Mouse (Mus musculus) E14TG2a.4 (cell line): ENCODE results near the gene Zbtb20.

Source experiments
- H3K27me3 ChIP-seq: 2 replicates; pipeline ENCODE4 v1.6.1; 2014; ENCODE audit warnings: low read length, control low read depth; ENCODE audit not compliant: insufficient read depth
- H3K36me3 ChIP-seq: 2 replicates; pipeline ENCODE4 v1.6.1; 2014; ENCODE audit warnings: low read length, control low read depth; ENCODE audit not compliant: insufficient read depth
- H3K4me1 ChIP-seq: replicated peaks from 2 replicates; pipeline ENCODE4 v1.6.1; 2014; ENCODE audit warnings: low read depth, low read length, control low read depth
- H3K4me3 ChIP-seq: replicated peaks from 2 replicates; pipeline ENCODE4 v1.5.1; 2014; ENCODE audit warnings: mild to moderate bottlenecking, low read length
- H3K9me3 ChIP-seq: 2 replicates; pipeline ENCODE4 v1.6.1; 2014; ENCODE audit warnings: low read length, control low read depth
- CTCF ChIP-seq: conservative IDR thresholded peaks from 2 replicates; pipeline ENCODE4 v1.5.1; 2014; ENCODE audit warnings: low read length
- NANOG ChIP-seq: IDR thresholded peaks from 2 replicates; pipeline ENCODE4 v1.6.1; 2014; ENCODE audit warnings: borderline replicate concordance, low read length, mixed read lengths
- POU5F1 ChIP-seq: IDR thresholded peaks from 2 replicates; pipeline ENCODE4 v1.6.1; 2014; ENCODE audit warnings: low read length, borderline replicate concordance

Gene Zbtb20

DNA sequence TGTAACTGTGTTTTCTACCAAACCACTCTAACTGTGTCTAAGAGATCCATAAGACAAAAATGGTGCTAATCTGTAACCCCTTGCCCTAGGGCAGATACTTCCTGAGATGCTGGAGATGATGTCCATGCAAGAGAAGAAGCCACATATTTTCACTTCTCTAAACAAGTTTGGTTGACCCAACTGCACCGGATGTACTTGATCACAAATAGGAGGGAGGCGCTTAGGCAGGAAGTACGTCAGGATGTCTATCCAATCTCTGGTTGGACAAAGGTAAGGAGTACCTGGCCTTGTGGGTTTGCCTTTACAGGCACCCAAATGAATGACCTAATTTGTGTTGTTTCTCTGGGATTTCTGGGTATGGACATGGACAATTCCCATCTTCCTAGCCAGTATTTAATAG is 792.6 kb downstream of the Zbtb20 start:
- Histone ChIP-seq H3K36me3 (no peaks in the 10 kb centered on the region), H3K27me3 (no peaks in the 10 kb centered on the region), H3K4me3 (no peak overlapping the region), H3K4me1 (peaks cover 11% of the 10 kb centered on the region), H3K9me3 (no peaks in the 10 kb centered on the region)
- TF ChIP-seq POU5F1, result no peak
- TF ChIP-seq NANOG, result no peak
- no peak for TF ChIP-seq CTCF

- Histone ChIP-seq H3K36me3 (no peaks in the 10 kb centered on the region), H3K9me3 (peaks cover 8% of the 10 kb centered on the region), H3K27me3 (no peaks in the 10 kb centered on the region), H3K4me1 (0 out of 2 replicates have a peak, but pooled peaks cover 1% of the 10 kb centered on the region), H3K4me3 (no peak overlapping the region)
- TF ChIP-seq CTCF (no peak), NANOG (no peak), POU5F1 (no peak)
Measured at GRCm38 (mm10) chr16:43671972-43672371, 796.3 kb downstream of the Zbtb20 start.

DNA sequence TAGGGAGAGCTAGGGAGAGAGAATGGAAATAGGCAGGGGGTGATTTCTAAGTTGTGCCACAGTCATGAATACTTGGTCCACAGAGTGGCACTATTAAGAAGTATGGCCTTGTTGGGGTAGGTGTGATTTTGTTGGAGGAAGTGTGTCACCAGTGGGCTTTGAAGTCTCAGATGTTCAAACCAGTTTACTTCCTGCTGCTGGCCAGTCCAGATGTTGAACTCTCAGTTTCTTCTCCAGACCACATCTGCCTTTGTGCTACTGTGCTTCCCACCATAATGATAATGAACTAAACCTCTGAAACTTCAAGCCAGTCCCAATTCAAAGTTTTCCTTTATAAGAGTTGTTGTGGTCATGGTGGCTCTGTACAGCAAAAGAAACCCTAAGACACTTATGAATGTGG is 797.0 kb downstream of the Zbtb20 start:
- no peak overlapping the region for H3K4me3 ChIP-seq
- peaks cover 11% of the 10 kb centered on the region for H3K9me3 ChIP-seq
- no peaks in the 10 kb centered on the region for H3K36me3 ChIP-seq
- TF ChIP-seq NANOG, result no peak
- no peaks in the 10 kb centered on the region for H3K4me1 ChIP-seq
- H3K27me3 ChIP-seq, result no peaks in the 10 kb centered on the region

DNA sequence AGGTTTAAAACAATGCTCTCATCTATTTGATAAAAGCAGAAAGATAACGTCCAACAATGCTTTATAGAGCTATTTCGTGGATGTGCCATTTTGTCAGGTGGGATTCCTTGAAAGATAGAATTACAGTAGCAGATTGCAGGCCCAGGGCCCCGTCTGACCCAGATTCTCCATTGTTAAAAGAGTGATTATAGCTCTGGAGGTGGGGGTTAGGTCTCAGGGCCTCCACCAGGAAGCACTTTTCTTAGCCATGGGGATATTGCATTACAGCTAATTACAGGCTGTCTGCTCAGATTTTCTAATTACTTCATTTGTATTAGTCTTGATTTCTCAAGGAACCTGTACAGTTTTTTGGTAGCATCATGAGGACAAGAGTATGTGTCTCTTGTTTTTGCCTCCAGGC is 798.7 kb downstream of the Zbtb20 start:
- Histone ChIP-seq H3K9me3 (peaks cover 11% of the 10 kb centered on the region), H3K36me3 (no peaks in the 10 kb centered on the region), H3K4me3 (no peak overlapping the region), H3K27me3 (no peaks in the 10 kb centered on the region), H3K4me1 (no peaks in the 10 kb centered on the region)
- TF ChIP-seq CTCF (no peak), POU5F1 (no peak), NANOG (no peak)

DNA sequence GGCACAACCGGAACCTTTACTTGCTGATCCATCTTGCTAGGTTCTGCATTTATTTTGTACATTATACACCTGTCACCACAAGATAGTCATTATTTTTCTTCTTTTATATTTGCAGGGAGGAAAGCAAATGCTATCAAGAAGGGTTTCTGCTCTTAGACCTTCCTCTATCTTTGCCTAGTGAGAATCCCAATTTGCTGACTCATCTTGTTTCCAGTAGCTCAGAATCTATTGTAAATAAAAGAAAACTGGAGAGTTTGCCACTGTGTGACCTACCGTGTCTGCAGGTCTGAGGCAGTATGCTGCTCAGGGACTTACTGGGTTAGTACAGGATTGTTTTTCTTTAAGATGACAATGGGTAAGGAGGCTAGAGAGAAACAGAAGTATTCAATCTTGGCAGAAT is 812.3 kb downstream of the Zbtb20 start:
- no peaks in the 10 kb centered on the region for H3K9me3 ChIP-seq
- H3K27me3 ChIP-seq, result 0 out of 2 replicates have a peak, but pooled peaks cover 3% of the 10 kb centered on the region
- TF ChIP-seq POU5F1 (no peak), NANOG (no peak), CTCF (no peak)
- H3K4me1 ChIP-seq, result no peaks in the 10 kb centered on the region
- H3K36me3 ChIP-seq, result no peaks in the 10 kb centered on the region
- no peak overlapping the region for H3K4me3 ChIP-seq

DNA sequence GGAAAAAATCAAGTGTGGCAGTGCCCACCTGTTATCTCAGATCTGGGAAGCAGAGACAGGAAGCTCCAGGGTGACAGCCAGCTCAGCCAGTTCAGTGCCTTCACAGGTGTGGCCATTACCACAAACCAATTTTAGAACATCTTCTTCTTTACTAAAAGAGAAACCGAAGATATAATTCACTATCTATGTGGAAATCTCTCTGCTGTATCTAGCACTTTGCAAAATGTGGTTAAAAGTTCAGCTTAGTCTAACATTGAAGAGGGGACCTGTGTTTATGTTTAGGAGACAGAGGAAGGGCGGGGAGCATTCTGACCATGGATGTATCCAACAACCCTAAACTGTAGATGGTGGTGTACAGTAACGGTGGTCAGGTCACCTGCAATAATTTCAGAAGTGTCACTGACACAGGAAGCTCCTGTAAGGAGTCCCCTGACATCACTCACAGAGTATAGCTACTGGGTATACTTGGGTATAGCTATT is 814.6 kb downstream of the Zbtb20 start:
- Histone ChIP-seq H3K4me3 (no peak overlapping the region), H3K9me3 (no peaks in the 10 kb centered on the region), H3K36me3 (no peaks in the 10 kb centered on the region), H3K4me1 (no peaks in the 10 kb centered on the region), H3K27me3 (0 out of 2 replicates have a peak, but pooled peaks cover 3% of the 10 kb centered on the region)
- no peak for TF ChIP-seq CTCF
- TF ChIP-seq POU5F1, result no peak
- no peak for TF ChIP-seq NANOG

DNA sequence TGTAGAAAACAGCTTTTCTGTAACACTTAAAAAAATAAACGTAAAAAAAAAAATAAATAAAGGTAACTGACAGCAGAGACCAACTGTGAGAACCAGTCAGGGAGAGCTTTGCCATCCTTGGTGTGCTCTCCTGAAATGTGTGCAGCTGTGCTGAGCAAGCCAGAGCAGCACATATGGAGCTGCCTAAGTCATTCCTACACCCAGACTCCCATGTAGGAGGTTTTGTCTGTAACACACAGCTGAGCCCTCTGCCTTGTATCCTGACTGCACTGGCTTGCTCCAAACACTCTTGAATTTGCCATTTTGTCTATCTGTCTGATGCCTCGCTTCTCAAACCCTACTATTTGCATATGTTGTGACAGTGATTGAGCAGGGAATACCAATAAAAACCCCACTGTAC is 815.2 kb downstream of the Zbtb20 start:
- no peaks in the 10 kb centered on the region for H3K9me3 ChIP-seq
- H3K36me3 ChIP-seq, result no peaks in the 10 kb centered on the region
- no peak overlapping the region for H3K4me3 ChIP-seq
- no peaks in the 10 kb centered on the region for H3K4me1 ChIP-seq
- 0 out of 2 replicates have a peak, but pooled peaks cover 3% of the 10 kb centered on the region for H3K27me3 ChIP-seq
- TF ChIP-seq POU5F1 (no peak), NANOG (no peak), CTCF (no peak)

DNA sequence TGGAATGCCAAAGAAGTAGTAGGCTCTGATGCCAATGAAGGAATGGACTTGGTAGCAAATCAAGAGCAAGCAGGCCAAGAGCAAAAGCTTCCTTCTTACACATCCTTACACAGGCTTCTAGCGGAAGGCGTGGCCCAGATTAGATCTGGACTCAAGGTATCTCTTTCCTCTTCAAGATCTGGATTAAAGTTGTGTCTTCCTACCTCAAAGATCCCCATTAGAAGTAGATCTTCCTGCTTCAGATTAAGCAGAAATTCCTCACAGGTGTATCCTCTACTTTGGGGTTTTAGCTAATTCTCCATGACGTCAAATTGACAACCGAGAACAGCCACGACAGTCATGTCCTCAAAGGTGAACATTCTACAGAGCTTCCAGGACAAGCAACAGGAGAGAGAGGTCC is 816.1 kb downstream of the Zbtb20 start:
- Histone ChIP-seq H3K4me1 (no peaks in the 10 kb centered on the region), H3K27me3 (0 out of 2 replicates have a peak, but pooled peaks cover 3% of the 10 kb centered on the region), H3K9me3 (no peaks in the 10 kb centered on the region), H3K4me3 (no peak overlapping the region), H3K36me3 (no peaks in the 10 kb centered on the region)
- TF ChIP-seq CTCF, result no peak
- TF ChIP-seq POU5F1, result no peak
- no peak for TF ChIP-seq NANOG
